Mouse (Mus musculus) adrenal gland, adult 18-20 months (tissue): ENCODE measurements around the gene Tex22. TPM values are rescaled to one million over a fixed set of nuclear protein-coding genes. Genes with fewer than 3 reads are reported as not detected.

Source experiments
- DNase-seq, 2 experiments: peaks; one replicate each; pipeline ENCODE4 v3.0.0; 2021 to 2022; ENCODE audit warnings: low spot score in 2 of 2
- total RNA-seq, 2 experiments: library from RNA; stranded (reverse); gene quantifications; 1 replicate in 1 of 2; 2 replicates in 1 of 2; pipeline ENCODE4 v1.2.3; 2021

The Tex22 gene
- total RNA-seq, 2 experiments from 2014 or later = 0.27 TPM; not detected in 1

- no peak for DNase-seq
Measured at GRCm38 (mm10) chr12:113051628-113052403, 22.5 kb upstream of the Tex22 start.

GRCm38 (mm10) chr12:113056089-113056488 is 18.2 kb upstream of the Tex22 start:
- no peak for DNase-seq

DNA sequence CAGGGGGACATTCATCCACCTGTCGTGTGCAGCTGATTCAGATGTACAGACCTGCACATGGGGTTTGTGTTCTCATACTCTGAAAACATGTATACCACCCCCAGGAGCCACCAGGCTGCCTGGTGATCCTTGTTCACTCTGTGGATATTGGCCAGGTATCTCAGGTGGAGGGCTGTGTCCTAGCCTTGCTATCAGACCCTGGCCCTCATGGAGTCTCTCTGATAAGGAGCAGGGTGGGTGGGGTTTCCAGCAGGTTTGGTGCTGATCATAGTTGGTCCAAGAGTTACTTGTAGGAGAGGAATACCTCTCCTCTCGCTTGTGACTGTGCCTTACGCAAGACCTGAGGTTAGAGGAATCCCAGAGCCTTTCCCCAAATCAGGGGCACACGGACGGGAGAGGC is 14.1 kb upstream of the Tex22 start:
- DNase-seq = no peak

DNA sequence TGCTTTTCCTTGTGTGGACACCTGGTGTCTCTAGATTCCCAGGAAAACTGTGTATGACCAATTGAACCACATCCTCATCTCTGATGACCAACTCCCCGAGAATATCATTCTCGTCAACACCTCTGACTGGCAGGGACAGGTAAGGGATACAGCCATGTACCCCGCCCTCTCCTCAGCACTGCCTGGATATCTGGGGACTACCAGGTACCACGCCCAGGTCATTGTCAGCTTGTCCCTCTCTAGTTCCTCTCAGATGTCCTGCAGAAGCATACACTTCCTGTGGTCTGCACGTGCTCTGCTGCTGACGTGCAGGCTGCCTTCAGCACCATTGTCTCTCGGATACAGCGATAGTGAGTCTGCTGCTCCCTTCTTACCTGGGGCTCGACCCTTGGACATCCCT is 12.7 kb upstream of the Tex22 start:
- DNase-seq = no peak

GRCm38 (mm10) chr12:113062201-113062600 is 12.1 kb upstream of the Tex22 start:
- no peak for DNase-seq

DNA sequence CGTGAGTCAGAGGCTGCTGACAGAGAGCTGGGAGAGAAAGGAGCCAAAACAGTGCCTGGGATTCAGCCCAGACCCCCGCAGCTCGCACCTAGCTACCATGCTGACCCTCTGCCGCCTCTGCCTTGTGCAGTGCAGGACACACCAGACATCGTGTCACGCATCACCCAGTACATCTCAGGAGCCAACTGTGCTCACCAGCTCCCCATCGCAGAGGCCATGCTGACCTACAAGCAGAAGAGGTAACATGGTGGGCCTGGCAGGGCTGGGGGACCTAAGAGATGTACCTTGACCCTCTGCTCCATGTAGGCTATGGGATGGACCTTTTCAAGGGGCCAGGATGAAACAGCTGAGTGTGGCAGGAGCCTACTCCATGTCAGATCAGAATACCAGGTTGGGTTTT is 10.6 kb upstream of the Tex22 start:
- no peak for DNase-seq

GRCm38 (mm10) chr12:113068002-113068401 is 6.3 kb upstream of the Tex22 start:
- no peak for DNase-seq

GRCm38 (mm10) chr12:113069389-113069788 is 4.9 kb upstream of the Tex22 start:
- DNase-seq = no peak

- DNase-seq = no peak
Measured at GRCm38 (mm10) chr12:113071321-113071720, 3.0 kb upstream of the Tex22 start.

- DNase-seq = no peak
Measured at GRCm38 (mm10) chr12:113071827-113072226, 2.5 kb upstream of the Tex22 start.

DNA sequence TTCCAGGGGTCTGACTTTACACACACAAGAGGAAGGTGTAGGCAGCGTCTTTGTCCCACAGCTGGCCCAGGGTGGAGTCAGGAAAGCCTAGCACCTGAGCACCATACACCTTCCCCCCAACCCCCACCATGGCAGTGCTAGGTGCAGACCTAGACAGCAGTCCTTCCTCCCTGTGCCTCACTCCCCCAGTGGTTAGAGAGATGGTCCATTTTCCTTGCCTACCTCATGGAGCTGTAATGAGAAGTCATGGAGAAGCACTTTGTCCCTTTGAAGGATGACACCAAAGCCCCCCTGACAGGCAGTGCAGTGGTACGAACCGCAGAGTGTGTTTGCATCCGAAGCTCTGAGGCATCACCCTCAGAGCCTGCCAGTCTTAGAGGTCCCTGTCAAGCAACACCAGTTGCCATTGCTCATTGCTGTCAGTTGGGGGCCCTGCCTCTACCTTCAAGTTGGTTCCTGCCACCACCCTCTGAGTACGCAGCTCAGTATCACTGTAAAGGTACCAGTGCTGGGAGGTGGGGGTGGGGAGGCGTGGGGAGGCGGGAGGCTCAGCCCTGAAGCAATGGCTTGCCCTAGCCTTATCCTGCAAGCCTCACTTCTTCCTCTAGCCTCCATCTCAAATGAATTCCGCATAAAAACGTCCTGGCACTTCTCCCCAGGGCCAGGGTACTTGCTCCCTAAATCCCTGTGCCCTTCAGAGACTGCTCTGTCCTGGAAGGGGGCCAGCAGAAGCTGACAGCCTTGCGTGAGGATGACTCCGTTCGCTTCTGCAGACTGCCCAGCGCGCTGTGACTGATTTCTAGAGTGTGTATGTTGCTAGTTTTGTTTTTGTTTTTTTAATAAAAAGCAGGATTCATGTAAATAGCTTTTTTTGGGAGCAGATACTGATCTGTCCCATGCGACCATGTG is 628 bp upstream of the Tex22 start:
- peak; percentile 42 to 45 for DNase-seq

GRCm38 (mm10) chr12:113075063-113075454 is 757 bp downstream of the Tex22 start:
- DNase-seq = peak; percentile 77 to 83

DNA sequence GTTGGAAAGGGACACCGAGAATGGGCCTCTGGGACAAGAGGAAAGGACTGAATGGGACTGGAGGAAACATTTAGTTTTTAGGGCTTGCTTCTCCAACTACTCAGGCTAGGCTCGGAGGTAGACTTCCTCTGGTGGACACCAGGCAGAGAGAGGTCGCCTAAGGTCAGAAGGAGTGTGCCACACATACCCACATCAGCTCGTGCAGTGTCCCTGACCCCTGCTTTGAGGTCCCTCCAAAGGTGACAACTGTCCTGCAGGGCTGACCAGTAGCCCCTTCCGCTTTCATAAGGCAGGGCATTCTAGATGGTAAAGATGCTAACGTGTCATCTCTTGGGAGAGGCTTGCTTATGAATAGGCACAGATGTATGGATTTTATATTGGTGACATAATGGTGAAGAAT is 1.2 kb downstream of the Tex22 start:
- DNase-seq = no peak

- no peak for DNase-seq
Measured at GRCm38 (mm10) chr12:113087276-113087675, 13.0 kb downstream of the Tex22 start.

DNA sequence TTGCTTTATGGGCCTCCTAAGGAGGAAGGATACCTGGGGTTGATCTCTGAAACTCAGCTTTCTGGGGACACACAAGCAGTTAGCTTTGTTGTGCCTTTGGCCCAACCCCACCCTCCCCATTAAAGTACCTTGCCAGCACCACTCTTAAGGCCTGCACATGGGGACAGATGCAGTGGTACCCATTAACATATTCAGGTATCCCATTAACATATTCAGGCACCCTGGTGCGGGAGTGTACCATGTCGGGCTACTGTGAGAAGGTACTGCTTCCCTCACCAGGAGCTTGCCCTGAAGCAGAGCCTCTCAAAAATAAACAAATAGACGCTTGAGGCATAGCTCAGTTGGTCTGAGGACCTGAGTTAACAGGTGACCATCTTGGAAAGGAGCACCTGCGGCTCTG is 13.7 kb downstream of the Tex22 start:
- DNase-seq = no peak

GRCm38 (mm10) chr12:113089107-113089506 is 14.8 kb downstream of the Tex22 start:
- no peak for DNase-seq

DNA sequence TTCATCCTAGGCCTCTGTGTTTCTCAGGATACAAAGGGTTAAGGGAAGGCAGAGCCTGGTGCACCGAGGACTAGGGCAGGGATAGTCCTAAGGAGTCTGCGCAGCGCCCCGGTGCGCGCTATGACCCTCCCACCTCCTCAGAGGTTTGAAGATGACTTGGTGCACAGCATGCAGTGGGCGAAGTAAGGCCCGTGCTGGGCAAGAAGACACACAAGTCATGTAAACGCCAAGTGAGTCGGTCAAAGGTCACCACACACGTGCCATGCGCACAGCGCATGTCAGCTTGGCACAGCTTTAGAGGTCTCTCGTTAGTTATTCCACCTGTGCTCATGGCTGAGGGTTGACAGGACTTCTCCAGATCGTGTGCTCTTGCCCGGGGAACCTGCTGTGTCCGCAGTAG is 15.8 kb downstream of the Tex22 start:
- no peak for DNase-seq

DNA sequence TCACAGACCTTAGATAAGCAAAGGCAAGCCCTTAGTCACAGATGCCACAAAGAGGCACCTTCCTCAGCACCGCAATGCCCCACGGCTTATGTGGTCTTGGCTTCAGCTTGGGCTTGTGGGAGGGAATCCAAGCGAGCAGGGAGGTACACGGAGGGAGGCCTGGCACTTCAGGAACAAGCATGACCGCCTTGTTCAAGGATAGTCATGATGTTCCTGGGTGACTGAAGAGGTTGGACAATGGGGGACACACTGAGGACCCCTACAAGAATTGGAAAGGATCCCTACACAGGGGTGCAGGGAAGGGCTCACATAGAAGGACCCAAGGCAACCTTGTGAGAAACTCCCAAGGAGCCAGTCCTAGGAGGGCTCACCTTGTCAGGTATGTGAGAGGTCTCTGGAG is 22.7 kb downstream of the Tex22 start:
- DNase-seq = no peak

GRCm38 (mm10) chr12:113097749-113098281 is 23.5 kb downstream of the Tex22 start, which contains the start of gene Mta1:
TSS of gene Mta1 (plus strand) at chr12:113098278.
- DNase-seq = peak; percentile 60 to 67

GRCm38 (mm10) chr12:113098530-113099151 is 24.3 kb downstream of the Tex22 start:
- DNase-seq = peak in 1 of 2 experiments; percentile 53

- DNase-seq = no peak
Measured at GRCm38 (mm10) chr12:113099470-113100237, 25.4 kb downstream of the Tex22 start.
